In genomic region chr12:80853737-80854136, GRCm38 (mm10) we compare ENCODE assay signal across 9 mouse cellular contexts.
DNase-seq lines count a peak whose midpoint lies in the region; ATAC-seq lines count a peak whose summit lies in the region.
"Had no signal": no experiment of that assay in that cellular context is flagged by ENCODE, and none has a peak within 500 bp of the region (broad histone marks: within the 10 kb centered on the region; RNA-seq: fewer than 3 reads in every experiment).

No protein-coding gene starts in this region.

- no peak overlapping the region for H3K4me3 ChIP-seq in kidney, embryonic 16.5 days (ENCODE audit: low read length)
- no peak overlapping the region for H3K4me3 ChIP-seq in kidney, embryonic 14.5 days (ENCODE audit: low read length)
- no peak overlapping the region for H3K4me3 ChIP-seq in heart, embryonic 15.5 days

- H3K36me3 ChIP-seq in kidney, embryonic 16.5 days (ENCODE audit: insufficient read depth, low read length), result no peaks in the 10 kb centered on the region
- H3K36me3 ChIP-seq in kidney, embryonic 14.5 days (ENCODE audit: control insufficient read depth, insufficient read depth, low read length), result no peaks in the 10 kb centered on the region
- no peaks in the 10 kb centered on the region for H3K36me3 ChIP-seq in heart, embryonic 15.5 days

- no peak overlapping the region for H3K4me2 ChIP-seq in kidney, embryonic 16.5 days (replicated peaks; ENCODE audit: low read depth, low read length)
- no peak overlapping the region for H3K4me2 ChIP-seq in kidney, embryonic 14.5 days (replicated peaks; ENCODE audit: low read depth, low read length)
- no peak overlapping the region for H3K4me2 ChIP-seq in heart, embryonic 15.5 days

- ATAC-seq in kidney, embryonic 16.5 days (ENCODE audit: low FRiP score, low TSS enrichment), result peak; percentile 31; the same call in 1 of the 2 replicates
- ATAC-seq in kidney, embryonic 14.5 days (ENCODE audit: low FRiP score, low TSS enrichment), result no peak
- no peak for ATAC-seq in heart, embryonic 15.5 days (replicated peaks; ENCODE audit: insufficient number of reproducible peaks, insufficient read depth, low FRiP score, low read depth)
- peak; percentile 78 for ATAC-seq in megakaryocyte progenitor cell, adult 5-6 weeks (replicated peaks; ENCODE audit: poor library complexity)

- H3K27me3 ChIP-seq in kidney, embryonic 16.5 days (ENCODE audit: insufficient read depth, low read length), result no peaks in the 10 kb centered on the region
- H3K27me3 ChIP-seq in kidney, embryonic 14.5 days (ENCODE audit: control insufficient read depth, insufficient read depth, low read length), result no peaks in the 10 kb centered on the region
- H3K27me3 ChIP-seq in heart, embryonic 15.5 days, result no peaks in the 10 kb centered on the region
- H3K27me3 ChIP-seq: megakaryocyte, embryonic 14.5 days had no signal

- H3K9me3 ChIP-seq in kidney, embryonic 16.5 days (ENCODE audit: low read length), result no peaks in the 10 kb centered on the region
- no peaks in the 10 kb centered on the region for H3K9me3 ChIP-seq in kidney, embryonic 14.5 days (ENCODE audit: control insufficient read depth, low read length)
- no peaks in the 10 kb centered on the region for H3K9me3 ChIP-seq in heart, embryonic 15.5 days (replicated peaks)
- H3K9me3 ChIP-seq: megakaryocyte, embryonic 14.5 days had no signal

- 70% methylated on average over 3 of the region's 3 CpGs for WGBS in kidney, embryonic 16.5 days
- 74% methylated on average over 3 of the region's 3 CpGs for WGBS in kidney, embryonic 14.5 days
- 44% methylated on average over 3 of the region's 3 CpGs for WGBS in heart, embryonic 15.5 days

- H3K4me1 ChIP-seq in kidney, embryonic 16.5 days (ENCODE audit: insufficient read depth, low read length), result 0 out of 2 replicates have a peak, but pooled peaks cover 3% of the 10 kb centered on the region
- H3K4me1 ChIP-seq in kidney, embryonic 14.5 days (ENCODE audit: control insufficient read depth, insufficient read depth, low read length), result no peaks in the 10 kb centered on the region; the same call in 1 of the 2 replicates
- H3K4me1 ChIP-seq in heart, embryonic 15.5 days (replicated peaks), result peaks cover 28% of the 10 kb centered on the region

- DNase-seq in R1 (ENCODE audit: low read depth, low spot score), result peak; percentile 56
- DNase-seq in spleen, postnatal 4 days (ENCODE audit: low spot score in 2 of 2), result no peak
- DNase-seq in cerebellum, adult 8-10 months, result no peak
- no peak for DNase-seq in layer of hippocampus, adult 8-10 months (ENCODE audit: low spot score in 2 of 2)

- no peak overlapping the region for H3K9ac ChIP-seq in kidney, embryonic 16.5 days (replicated peaks; ENCODE audit: low read length)
- no peak overlapping the region for H3K9ac ChIP-seq in kidney, embryonic 14.5 days (ENCODE audit: low read depth, low read length)
- H3K9ac ChIP-seq in heart, embryonic 15.5 days, result no peak overlapping the region

- peak overlapping the region; percentile 4; the same call in 1 of the 2 replicates for H3K27ac ChIP-seq in kidney, embryonic 16.5 days (ENCODE audit: low read length)
- no peak overlapping the region for H3K27ac ChIP-seq in kidney, embryonic 14.5 days (ENCODE audit: low read depth, low read length)
- peak overlapping the region; percentile 80 for H3K27ac ChIP-seq in heart, embryonic 15.5 days

Comparison
In these comparisons a context has a peak if more than half of its experiments do, and no peak if none do; other contexts are left out.
1. ATAC-seq: peak in kidney, embryonic 16.5 days (single experiment) and megakaryocyte progenitor cell, adult 5-6 weeks (single experiment); none in kidney, embryonic 14.5 days (single experiment) and heart, embryonic 15.5 days (single experiment).